Mouse (Mus musculus): ENCODE results near the gene Pdcd2l. TPM values are rescaled to one million over a fixed set of nuclear protein-coding genes. Genes with fewer than 3 reads are reported as not detected.

Pdcd2l gene
- 10 to 100 TPM; 24.7 to 25.9 TPM for total RNA-seq (2021)

- peak; percentile 95 for DNase-seq
Measured at GRCm38 (mm10) chr7:34196132-34197128, at the start of gene Pdcd2l. Gene Pdcd2l, minus strand, starts transcription at chr7:34196661.

GRCm38 (mm10) chr7:34242176-34242575 is 45.7 kb upstream of the Pdcd2l start:
- DNase-seq, result no peak

GRCm38 (mm10) chr7:34238086-34238485 is 41.6 kb upstream of the Pdcd2l start:
- DNase-seq, result no peak

- no peak for DNase-seq
Measured at GRCm38 (mm10) chr7:34235602-34236001, 39.1 kb upstream of the Pdcd2l start.

GRCm38 (mm10) chr7:34234610-34235561 is 38.4 kb upstream of the Pdcd2l start:
- DNase-seq, result no peak

- DNase-seq, result peak; percentile 98
Measured at GRCm38 (mm10) chr7:34233909-34234609, 37.6 kb upstream of the Pdcd2l start.

GRCm38 (mm10) chr7:34232785-34233725 is 36.6 kb upstream of the Pdcd2l start:
- DNase-seq, result no peak

- peak; percentile 86 for DNase-seq
Measured at GRCm38 (mm10) chr7:34230116-34230515, 33.7 kb upstream of the Pdcd2l start, which contains the start of gene Gpi1. Gene Gpi1, minus strand, starts transcription at chr7:34230336.

GRCm38 (mm10) chr7:34229691-34230111 is 33.2 kb upstream of the Pdcd2l start:
- peak; percentile 65 for DNase-seq

GRCm38 (mm10) chr7:34229153-34229552 is 32.7 kb upstream of the Pdcd2l start:
- DNase-seq, result no peak

GRCm38 (mm10) chr7:34228641-34229040 is 32.2 kb upstream of the Pdcd2l start:
- peak; percentile 36 for DNase-seq

- DNase-seq, result no peak
Measured at GRCm38 (mm10) chr7:34226846-34227245, 30.4 kb upstream of the Pdcd2l start.

GRCm38 (mm10) chr7:34226086-34226485 is 29.6 kb upstream of the Pdcd2l start:
- peak; percentile 26 for DNase-seq

GRCm38 (mm10) chr7:34224308-34224707 is 27.8 kb upstream of the Pdcd2l start:
- DNase-seq, result no peak

GRCm38 (mm10) chr7:34222340-34222739 is 25.9 kb upstream of the Pdcd2l start:
- no peak for DNase-seq

GRCm38 (mm10) chr7:34221594-34222250 is 25.3 kb upstream of the Pdcd2l start:
- DNase-seq, result no peak

- DNase-seq, result no peak
Measured at GRCm38 (mm10) chr7:34218496-34218895, 22.0 kb upstream of the Pdcd2l start.

GRCm38 (mm10) chr7:34216474-34216873 is 20.0 kb upstream of the Pdcd2l start:
- no peak for DNase-seq

- DNase-seq, result no peak
Measured at GRCm38 (mm10) chr7:34215481-34215880, 19.0 kb upstream of the Pdcd2l start.

- DNase-seq, result no peak
Measured at GRCm38 (mm10) chr7:34214644-34215043, 18.2 kb upstream of the Pdcd2l start.

Measured in heart, postnatal 4 days (tissue).